Mouse (Mus musculus) liver, postnatal 0 days (tissue): ENCODE data around the gene H60c. TPM values are rescaled to one million over a fixed set of nuclear protein-coding genes. Genes with fewer than 3 reads are reported as not detected.
"Not testable (repeated sequence)": the region's sequence is repeated elsewhere in the genome, so short reads cannot be mapped to it uniquely, and the experiment has no call there.

ENCODE experiments used
- ATAC-seq: fragments of 200-750 bp; cut with Nextera tagmentation; 2 replicates; pipeline ENCODE4 v1.8.0; 2017; ENCODE audit warnings: mild to moderate bottlenecking, moderate library complexity
- DNase-seq: peaks from one replicate; pipeline ENCODE4 v3.0.0-alpha.2; 2016
- H3K27ac ChIP-seq: fragments of 300-500 bp; sonication (generic); 2 replicates; pipeline ENCODE4 v1.5.1; 2014; ENCODE audit warnings: antibody characterized with exemption, moderate library complexity, mild to moderate bottlenecking, low read depth
- H3K27me3 ChIP-seq: fragments of 300-500 bp; sonication (generic); 2 replicates; pipeline ENCODE4 v1.6.1; 2014; ENCODE audit warnings: low read length, control low read depth, mixed read lengths; ENCODE audit not compliant: insufficient read depth
- H3K36me3 ChIP-seq: fragments of 300-500 bp; sonication (generic); replicated peaks from 2 replicates; pipeline ENCODE4 v1.6.1; 2014; ENCODE audit warnings: mild to moderate bottlenecking, control low read depth, low read length, moderate library complexity, mixed read lengths; ENCODE audit not compliant: insufficient read depth
- H3K4me1 ChIP-seq: fragments of 300-500 bp; sonication (generic); 2 replicates; pipeline ENCODE4 v1.6.1; 2014; ENCODE audit warnings: antibody characterized with exemption, mild to moderate bottlenecking, control low read depth; ENCODE audit not compliant: insufficient read depth
- H3K4me2 ChIP-seq: fragments of 300-500 bp; sonication (generic); 2 replicates; pipeline ENCODE4 v1.6.1; 2014; ENCODE audit warnings: low read depth, mild to moderate bottlenecking, low read length, moderate library complexity, mixed read lengths
- H3K4me3 ChIP-seq: fragments of 300-500 bp; sonication (generic); 2 replicates; pipeline ENCODE4 v1.5.1; 2014; ENCODE audit warnings: low read depth, low read length
- H3K9ac ChIP-seq: fragments of 300-500 bp; sonication (generic); replicated peaks from 2 replicates; pipeline ENCODE4 v1.6.1; 2014; ENCODE audit warnings: mild to moderate bottlenecking, moderate library complexity
- H3K9me3 ChIP-seq: fragments of 300-500 bp; sonication (generic); 2 replicates; pipeline ENCODE4 v1.6.1; 2016; ENCODE audit warnings: mild to moderate bottlenecking, control low read depth, low read length, mixed read lengths
- CTCF ChIP-seq: sonication (generic); IDR thresholded peaks from 2 replicates; pipeline ENCODE4 v1.5.1; 2016; ENCODE audit warnings: antibody characterized with exemption, low read depth
- EP300 ChIP-seq: IDR thresholded peaks from 2 replicates; pipeline ENCODE4 v1.6.1; 2016; ENCODE audit warnings: antibody characterized with exemption, low read depth, mild to moderate bottlenecking
- WGBS: fragments of 180-500 bp; shearing (Covaris S2); extraction: QIAGEN DNeasy Blood & Tissue Kit; methylation state at CpG from one replicate; pipeline ENCODE4 v1.1.7; 2014; ENCODE audit not compliant: insufficient replicate concordance; 5-methylcytosine and 5-hydroxymethylcytosine counted together
- polyA plus RNA-seq: library from polyadenylated mRNA; unstranded; fragments of >200 nt; fragmentation: Nextera tagmentation; extraction: Ambion mirVana; gene quantifications from 2 replicates; pipeline ENCODE4 v1.2.1, GENCODE M21; 2015

H60c gene
- polyA plus RNA-seq, 1 experiment from 2014 or later = not detected

- Histone ChIP-seq H3K27me3 (no peaks in the 10 kb centered on the region), H3K36me3 (no peaks in the 10 kb centered on the region), H3K9ac (no peak overlapping the region), H3K4me3 (no peak overlapping the region), H3K27ac (peak overlapping the region; percentile 70), H3K4me1 (no peaks in the 10 kb centered on the region), H3K4me2 (peak overlapping the region; percentile 27; the same call in 1 of the 2 replicates), H3K9me3 (no peaks in the 10 kb centered on the region)
- TF ChIP-seq CTCF (peak; percentile 42), EP300 (peak; percentile 59; the same call in 1 of the 2 replicates)
- 31% methylated on average over 4 of the region's 4 CpGs for WGBS
- DNase-seq (peak; percentile 65), ATAC-seq (peak; percentile 97)
Measured at GRCm38 (mm10) chr10:3271036-3271435, 3.5 kb upstream of the H60c start.

GRCm38 (mm10) chr10:3266729-3267128, 842 bp downstream of the H60c start:
- DNase-seq = no peak
- TF ChIP-seq CTCF (no peak), EP300 (no peak)
- H3K27ac ChIP-seq = no peak overlapping the region
- no peak for ATAC-seq
- no peak overlapping the region for H3K4me2 ChIP-seq
- H3K4me3 ChIP-seq = no peak overlapping the region
- H3K4me1 ChIP-seq = no peaks in the 10 kb centered on the region
- no peak overlapping the region for H3K9ac ChIP-seq
- no peaks in the 10 kb centered on the region for H3K36me3 ChIP-seq
- H3K27me3 ChIP-seq = no peaks in the 10 kb centered on the region
- WGBS = 36% methylated on average over 2 of the region's 2 CpGs
- H3K9me3 ChIP-seq = no peaks in the 10 kb centered on the region

GRCm38 (mm10) chr10:3262784-3263183, 4.8 kb downstream of the H60c start:
- Histone ChIP-seq H3K9ac (no peak overlapping the region), H3K4me3 (no peak overlapping the region), H3K9me3 (no peaks in the 10 kb centered on the region), H3K36me3 (no peaks in the 10 kb centered on the region), H3K27me3 (no peaks in the 10 kb centered on the region), H3K27ac (no peak overlapping the region), H3K4me1 (no peaks in the 10 kb centered on the region), H3K4me2 (no peak overlapping the region)
- ATAC-seq (no peak), DNase-seq (no peak)
- TF ChIP-seq CTCF = no peak
- TF ChIP-seq EP300 = no peak
- 70% methylated on average over 2 of the region's 2 CpGs for WGBS

- ATAC-seq (no peak), DNase-seq (no peak)
- 81% methylated on average over 3 of the region's 3 CpGs for WGBS
- H3K27ac ChIP-seq = no peak overlapping the region
- H3K27me3 ChIP-seq = no peaks in the 10 kb centered on the region
- TF ChIP-seq CTCF (no peak), EP300 (no peak)
- no peak overlapping the region for H3K4me2 ChIP-seq
- H3K9ac ChIP-seq = no peak overlapping the region
- H3K4me3 ChIP-seq = no peak overlapping the region
- no peaks in the 10 kb centered on the region for H3K36me3 ChIP-seq
- no peaks in the 10 kb centered on the region for H3K9me3 ChIP-seq
- H3K4me1 ChIP-seq = no peaks in the 10 kb centered on the region
Measured at GRCm38 (mm10) chr10:3257391-3257790, 10.2 kb downstream of the H60c start.

GRCm38 (mm10) chr10:3238436-3238835, 29.1 kb downstream of the H60c start:
- not testable (repeated sequence) for H3K9ac ChIP-seq, H3K27ac ChIP-seq, H3K36me3 ChIP-seq, ATAC-seq, H3K4me3 ChIP-seq, H3K4me2 ChIP-seq, H3K27me3 ChIP-seq, H3K9me3 ChIP-seq, H3K4me1 ChIP-seq, DNase-seq
- WGBS = 57% methylated on average over 5 of the region's 5 CpGs

GRCm38 (mm10) chr10:3236638-3237270, 30.8 kb downstream of the H60c start:
- Histone ChIP-seq H3K36me3 (no peaks in the 10 kb centered on the region), H3K27ac (no peak overlapping the region), H3K9me3 (no peaks in the 10 kb centered on the region), H3K4me2 (no peak overlapping the region), H3K9ac (no peak overlapping the region), H3K27me3 (no peaks in the 10 kb centered on the region), H3K4me3 (no peak overlapping the region), H3K4me1 (no peaks in the 10 kb centered on the region)
- TF ChIP-seq EP300 (no peak), CTCF (no peak)
- ATAC-seq (0 out of 2 replicates have a peak, but pooled peaks have one; percentile 25), DNase-seq (no peak)
- 34% methylated on average over 5 of the region's 5 CpGs for WGBS
